Mouse (Mus musculus): ENCODE data around the gene Myo15b.

The Myo15b gene

DNA sequence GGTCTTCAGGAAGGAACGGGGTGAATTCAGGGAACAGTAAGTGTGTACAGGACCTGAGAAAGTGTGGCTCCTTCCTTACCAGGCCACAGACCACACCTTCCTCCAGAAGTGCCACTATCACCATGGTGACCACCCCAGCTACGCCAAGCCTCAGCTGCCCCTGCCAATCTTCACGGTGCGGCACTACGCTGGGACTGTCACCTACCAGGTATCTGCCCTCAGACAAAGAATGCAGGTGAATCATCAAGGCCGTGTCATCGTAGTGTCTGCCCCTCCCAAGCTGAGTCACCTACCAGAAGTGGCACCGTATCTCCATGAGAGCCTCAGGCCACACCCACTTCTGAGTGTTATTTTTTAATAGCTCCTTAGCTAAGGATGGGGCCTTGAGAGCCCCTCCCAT, 11.2 kb downstream of the Myo15b start:
- in situ Hi-C loops (cut with MboI, MseI) = no loop called here

DNA sequence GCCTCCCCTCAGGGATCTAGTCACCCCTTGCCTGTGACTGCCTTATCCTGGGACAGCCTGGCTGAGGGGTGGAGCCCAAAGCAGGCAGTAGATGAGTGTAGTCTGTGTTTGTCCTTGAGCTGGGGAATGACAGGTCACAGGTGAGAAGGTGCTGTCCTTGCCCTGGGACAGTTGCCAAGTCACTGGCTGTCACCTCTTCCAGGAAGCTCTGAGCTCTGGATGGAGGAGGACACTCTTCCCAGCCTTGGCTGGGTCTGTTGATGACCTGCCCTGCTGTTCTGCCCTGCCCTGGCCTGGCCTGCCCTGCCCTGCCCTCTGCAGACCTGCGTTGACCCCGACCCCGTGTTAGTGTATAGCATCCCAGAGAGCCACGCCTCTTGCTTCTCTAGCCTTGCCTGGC, 14.2 kb downstream of the Myo15b start:
- in situ Hi-C loops (cut with MboI, MseI) = no loop called here

DNA sequence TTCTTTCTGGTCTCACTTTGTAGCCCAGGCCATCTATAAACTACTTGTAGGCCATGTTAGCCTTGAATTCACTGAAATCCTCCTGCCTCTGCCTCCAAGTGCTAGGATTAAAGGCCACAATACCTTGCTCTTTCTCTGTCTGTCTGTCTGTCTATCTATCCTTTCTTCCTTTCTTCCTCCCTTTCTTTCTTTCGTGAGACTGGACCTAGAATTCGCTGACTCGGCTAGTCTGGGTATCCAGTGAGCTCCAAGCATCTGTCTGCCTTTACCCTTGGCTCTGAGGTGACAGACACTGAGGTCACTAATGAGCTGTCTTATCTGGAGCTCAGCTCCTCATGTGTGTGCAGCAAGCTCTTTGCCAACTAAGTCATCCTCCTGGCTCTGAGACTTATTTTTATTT, 17.7 kb downstream of the Myo15b start:
- in situ Hi-C loops (cut with MboI, MseI) = no loop called here

GRCm38 (mm10) chr11:115876438-115876837, 18.2 kb downstream of the Myo15b start:
- in situ Hi-C loops (cut with MboI, MseI) = no loop called here

- in situ Hi-C loops (cut with MboI, MseI) = no loop called here
These were observed 19.1 kb downstream of the Myo15b start for GRCm38 (mm10) chr11:115877174-115877755.

DNA sequence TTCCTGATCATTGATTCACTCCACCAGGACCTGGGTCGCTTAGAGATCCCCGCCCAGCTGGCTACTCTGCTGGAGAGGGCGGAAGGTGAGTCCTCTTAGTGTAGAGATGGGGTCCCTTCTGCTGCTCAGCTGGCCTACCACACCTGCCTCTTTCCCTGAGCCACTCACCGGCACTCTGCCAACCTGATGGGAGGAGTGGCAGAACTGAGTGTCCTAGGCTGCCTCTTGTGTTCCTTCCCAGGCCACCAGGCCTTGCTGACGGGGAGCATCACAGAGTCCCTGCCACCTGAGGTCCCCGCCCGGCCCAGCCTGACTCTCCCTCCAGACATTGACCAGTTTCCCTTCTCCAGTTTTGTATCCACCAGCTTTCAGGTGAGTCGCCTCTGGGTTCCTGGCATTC, 19.9 kb downstream of the Myo15b start:
- in situ Hi-C loops (cut with MboI, MseI) = no loop called here

- in situ Hi-C loops (cut with MboI, MseI) = no loop called here
These were observed 22.8 kb downstream of the Myo15b start for GRCm38 (mm10) chr11:115881002-115881401.

- in situ Hi-C loops (cut with MboI, MseI) = no loop called here
These were observed 25.0 kb downstream of the Myo15b start for GRCm38 (mm10) chr11:115883251-115883650.

DNA sequence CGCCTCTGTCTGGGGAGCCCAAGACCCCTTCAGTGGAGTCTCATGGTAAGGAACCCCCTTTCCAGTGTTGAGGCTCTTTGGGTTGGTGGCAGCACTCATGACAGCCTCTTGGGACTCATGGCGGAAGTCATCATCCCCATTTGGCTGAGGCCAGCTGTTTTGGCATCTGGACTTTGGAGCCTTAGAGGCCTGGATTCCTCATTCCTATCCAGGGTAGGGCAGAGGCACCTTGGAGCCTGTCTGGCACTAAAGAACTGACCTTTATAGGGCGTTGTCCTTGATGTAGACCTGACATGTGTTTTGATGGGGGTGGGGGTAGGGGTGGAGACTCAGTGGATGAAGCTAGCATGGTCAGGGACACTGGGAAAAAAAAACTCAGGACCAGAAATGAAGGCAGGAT, 26.2 kb downstream of the Myo15b start:
- in situ Hi-C loops (cut with MboI, MseI) = no loop called here

DNA sequence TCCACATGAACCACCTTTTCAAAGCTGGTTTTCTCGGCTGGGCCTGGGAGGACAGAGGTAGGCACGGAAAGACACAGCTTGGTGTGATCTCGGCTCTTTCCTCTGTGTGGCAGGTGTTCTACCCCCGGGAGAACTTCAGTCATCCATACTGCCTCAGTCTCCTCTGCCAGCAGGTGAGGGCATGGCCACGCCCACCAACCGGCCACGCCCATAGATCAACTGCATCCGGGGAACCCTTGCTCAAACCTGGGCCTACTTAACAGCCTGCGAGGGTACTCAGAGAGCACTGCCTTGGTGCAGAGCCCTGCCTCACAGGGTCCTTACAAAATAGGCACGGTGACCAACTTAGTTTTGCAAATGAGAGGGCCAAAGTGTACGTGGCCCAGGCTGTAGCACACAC, 27.1 kb downstream of the Myo15b start:
- in situ Hi-C loops (cut with MboI, MseI) = no loop called here

DNA sequence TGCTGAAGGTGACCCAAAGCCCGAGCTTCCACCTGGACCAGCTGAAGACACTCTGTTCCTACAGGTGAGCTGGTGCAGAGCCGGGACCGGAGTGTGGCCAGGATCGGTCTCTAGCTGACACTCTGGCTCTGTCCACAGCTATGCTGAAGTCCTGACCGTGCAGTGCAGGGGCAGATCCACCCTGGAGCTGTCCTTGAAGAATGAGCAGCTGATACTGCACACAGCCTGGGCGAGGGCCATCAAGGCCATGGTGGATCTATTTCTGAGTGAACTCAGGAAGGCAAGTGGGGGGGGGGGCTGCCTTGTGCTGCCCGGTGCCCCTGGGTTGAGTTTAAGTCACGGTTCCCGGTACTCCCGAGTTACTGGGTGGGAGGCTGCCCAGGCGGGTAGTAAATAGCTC, 28.2 kb downstream of the Myo15b start:
- in situ Hi-C loops (cut with MboI, MseI) = no loop called here

- in situ Hi-C loops (cut with MboI, MseI) = no loop called here
These were observed 29.8 kb downstream of the Myo15b start for GRCm38 (mm10) chr11:115888020-115888419.

DNA sequence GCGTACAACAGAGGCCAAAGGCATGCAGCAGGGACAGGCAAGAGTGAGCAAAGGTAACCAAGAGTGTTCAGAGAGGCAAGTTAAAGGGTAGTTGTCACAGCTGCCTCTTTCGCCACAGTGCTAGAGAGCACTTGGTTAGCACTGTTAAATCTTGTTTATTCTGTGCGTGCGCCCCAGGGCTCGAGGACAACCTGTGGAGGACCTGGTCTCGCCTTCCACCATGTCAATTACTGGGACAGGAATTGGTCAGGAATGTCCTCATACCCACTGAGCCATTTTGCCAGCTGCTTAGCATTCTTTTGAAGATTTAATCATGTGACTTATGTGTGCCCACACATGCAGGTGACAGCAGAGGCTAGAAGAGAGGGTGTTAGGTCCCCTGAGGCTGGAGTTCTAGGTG, 31.0 kb downstream of the Myo15b start:
- in situ Hi-C loops (cut with MboI, MseI) = no loop called here

DNA sequence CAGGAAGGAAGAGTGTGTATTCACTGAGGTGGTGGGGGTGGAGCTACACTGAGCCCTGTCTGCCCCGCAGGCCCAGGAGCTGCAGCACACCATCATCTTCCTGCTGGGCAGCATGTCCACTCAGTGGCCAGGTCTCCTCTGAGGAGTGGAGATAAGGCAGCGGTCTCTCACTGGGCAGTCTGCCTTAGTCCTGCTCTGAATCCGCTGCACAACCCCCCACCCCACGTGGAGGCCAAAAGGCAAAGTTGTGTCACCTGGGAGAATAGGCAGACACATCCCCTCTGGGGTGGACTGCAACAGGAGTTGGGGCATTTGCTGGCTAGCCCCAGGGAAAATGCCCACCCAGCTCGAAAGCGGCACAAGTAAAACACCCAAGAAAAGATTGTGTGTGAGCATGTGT, 34.0 kb downstream of the Myo15b start:
- in situ Hi-C loops (cut with MboI, MseI) = no loop called here

GRCm38 (mm10) chr11:115893071-115893470, 34.9 kb downstream of the Myo15b start:
- in situ Hi-C loops (cut with MboI, MseI) = no loop called here

- in situ Hi-C loops (cut with MboI, MseI) = no loop called here
These were observed 36.7 kb downstream of the Myo15b start for GRCm38 (mm10) chr11:115894755-115895520.

- in situ Hi-C loops (cut with MboI, MseI) = no loop called here
These were observed 40.2 kb downstream of the Myo15b start for GRCm38 (mm10) chr11:115898446-115898845.

DNA sequence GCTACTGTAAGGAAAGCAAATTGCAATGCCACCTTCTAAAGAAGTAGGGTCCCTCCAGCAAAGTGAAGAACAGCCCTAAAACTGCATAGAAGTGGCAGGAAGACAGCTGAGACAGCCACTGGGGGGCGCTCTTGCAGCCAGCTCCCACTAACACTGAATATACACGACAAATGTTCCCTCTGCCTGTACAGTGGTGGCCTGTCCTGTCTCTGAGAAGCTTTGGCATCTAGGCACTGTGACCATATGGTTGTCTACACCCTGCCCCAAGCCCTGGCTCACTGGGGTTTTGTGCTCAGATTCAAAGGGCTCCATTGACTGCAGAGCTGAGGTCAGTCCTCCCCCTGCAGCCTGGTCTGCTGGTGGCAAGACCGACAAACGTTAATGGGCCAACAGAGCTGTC, 40.7 kb downstream of the Myo15b start:
- in situ Hi-C loops (cut with MboI, MseI) = no loop called here

DNA sequence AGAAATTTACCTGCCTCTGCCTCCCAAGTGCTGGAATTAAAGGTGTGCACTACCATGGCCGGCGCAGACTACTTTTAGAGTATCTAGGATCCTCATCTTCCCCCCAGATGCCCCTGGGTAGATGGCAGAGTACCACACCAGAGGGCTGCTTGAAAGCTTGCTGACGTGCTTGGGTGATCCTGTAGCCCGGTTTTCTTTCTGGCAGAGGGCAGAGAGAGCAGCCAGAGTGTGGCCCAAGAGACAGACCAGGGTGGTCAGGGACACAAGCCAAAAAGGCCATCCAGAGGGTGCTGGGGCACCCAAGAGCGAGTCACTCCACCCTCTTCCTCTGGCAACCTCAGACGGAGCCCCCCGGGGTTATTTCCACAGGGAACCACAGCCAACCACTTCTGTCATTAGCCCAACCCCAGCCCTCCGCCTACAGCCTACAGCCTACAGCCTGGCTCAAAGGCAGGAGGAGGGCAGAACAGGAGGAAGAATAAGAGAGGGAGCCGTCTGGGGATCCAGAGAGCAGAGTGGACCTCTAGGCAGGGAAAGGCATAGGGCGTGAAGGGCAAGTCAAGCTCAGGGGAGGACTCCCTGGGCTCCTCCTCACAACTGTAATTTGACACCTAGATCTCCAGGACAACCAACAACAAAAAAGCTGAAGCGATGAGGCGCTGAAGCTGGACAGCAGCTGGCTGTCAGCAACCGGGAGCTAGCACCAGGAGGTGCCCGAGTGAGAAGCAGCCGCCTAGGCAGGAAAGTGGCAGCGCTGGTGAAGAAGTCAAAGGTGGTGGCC, 41.5 kb downstream of the Myo15b start, which contains the start of gene Smim5:
Gene Smim5 (plus strand): TSS at position 481 of the 781 bp plus-strand sequence.
- in situ Hi-C loops (cut with MboI, MseI) = no loop called here

DNA sequence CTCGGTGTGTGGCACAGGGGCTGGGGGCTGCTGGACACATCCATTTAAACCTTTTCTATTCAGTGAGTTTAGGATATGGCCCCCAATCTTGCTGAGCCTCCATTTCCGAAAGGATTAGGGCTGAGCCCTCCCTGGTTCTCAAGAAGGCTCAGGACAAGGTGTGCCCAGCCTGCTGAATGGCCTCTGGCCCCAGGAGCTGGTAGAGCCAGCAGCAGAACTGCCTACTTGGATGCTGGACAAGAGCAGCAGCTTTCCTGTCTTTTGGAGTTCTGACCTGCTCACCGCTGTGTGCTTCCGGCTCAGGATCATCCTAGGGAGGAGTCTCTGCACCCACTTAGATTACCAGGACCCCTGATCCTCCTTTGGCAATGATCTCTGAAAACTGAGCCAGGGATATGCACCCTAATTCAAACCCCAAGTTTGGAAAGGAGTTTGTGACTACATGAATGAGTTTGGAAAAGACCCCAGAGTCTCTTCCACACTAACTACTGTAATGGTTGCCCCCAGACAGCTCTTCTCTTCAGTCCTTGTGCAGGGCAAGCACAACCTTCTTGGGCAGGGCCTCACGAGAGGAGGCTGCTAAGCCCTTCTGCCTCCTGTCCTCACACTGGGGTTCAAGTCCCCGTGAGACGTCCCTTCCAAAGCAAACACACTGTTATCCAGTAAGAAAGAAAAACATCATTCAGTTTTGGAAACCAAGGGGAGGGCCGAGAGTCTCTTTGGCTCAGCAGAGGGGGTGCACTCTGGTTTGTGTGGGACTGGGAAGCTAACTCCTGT, 42.5 kb downstream of the Myo15b start:
- in situ Hi-C loops (cut with MboI, MseI) = no loop called here

GRCm38 (mm10) chr11:115901338-115902161, 43.3 kb downstream of the Myo15b start:
- in situ Hi-C loops (cut with MboI, MseI) = no loop called here
